Mouse (Mus musculus) kidney, adult 2 months (tissue): ENCODE measurements around the gene Crct1.

Source experiments
- CTCF ChIP-seq: fragments of 200-500 bp; conservative IDR thresholded peaks from 2 replicates; pipeline ENCODE4 v1.5.1; 2011; ENCODE audit warnings: low read depth, mild to moderate bottlenecking, control low read depth, low read length, moderate library complexity, mixed read lengths; ENCODE audit not compliant: insufficient read depth, insufficient read length
- POLR2A ChIP-seq: fragments of 200-500 bp; IDR thresholded peaks from one replicate; pipeline ENCODE4 v1.6.1; 2011; ENCODE audit warnings: low read depth, low read length, control low read depth

DNA sequence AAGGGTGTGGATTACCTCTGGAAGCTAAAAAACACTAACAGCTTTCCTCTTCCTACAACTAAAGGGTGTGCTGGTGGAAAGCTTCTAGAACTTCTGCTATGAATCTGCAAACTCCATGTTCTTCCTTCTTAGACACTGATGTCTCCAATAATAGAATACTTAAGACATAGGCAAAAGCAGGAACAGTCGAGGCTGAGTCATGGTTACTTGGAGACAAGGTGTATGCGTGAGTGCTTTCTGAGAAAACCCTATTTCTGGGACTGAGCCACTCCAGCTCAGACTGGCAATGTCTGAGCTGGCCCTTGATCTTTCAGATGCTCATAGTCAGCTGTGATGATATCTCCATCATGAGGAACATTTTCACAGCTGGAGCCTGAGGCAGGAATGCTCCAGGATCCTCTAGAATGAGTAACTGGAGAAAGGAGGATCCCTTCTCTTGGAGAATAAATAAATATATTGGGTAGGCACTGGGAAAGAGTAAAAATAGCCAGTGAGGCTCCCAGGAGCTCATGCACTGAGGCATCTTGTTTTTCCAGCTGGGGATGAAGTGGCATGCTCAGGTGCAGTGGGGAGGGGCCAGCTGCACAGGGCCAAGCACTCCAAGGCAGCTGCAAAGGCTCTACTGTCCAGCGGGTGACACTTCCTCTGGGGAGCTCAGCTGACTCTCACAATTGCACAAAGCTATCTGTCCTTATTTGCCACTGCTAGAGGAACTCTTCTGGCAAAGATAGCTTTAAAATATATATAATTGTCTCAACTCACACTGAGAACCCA is 8.1 kb upstream of the Crct1 start:
- no peak for TF ChIP-seq CTCF
- TF ChIP-seq POLR2A = no peak
